Mouse (Mus musculus) lung, postnatal 0 days (tissue): ENCODE results near the gene Iqcg.

Experiments used
- CTCF ChIP-seq: IDR thresholded peaks from 2 replicates; pipeline ENCODE4 v1.5.1; 2016; ENCODE audit warnings: antibody characterized with exemption, mild to moderate bottlenecking
- EP300 ChIP-seq: IDR thresholded peaks from 2 replicates; pipeline ENCODE4 v1.6.1; 2016; ENCODE audit warnings: antibody characterized with exemption, mild to moderate bottlenecking, control low read depth

- TF ChIP-seq CTCF, result no peak
- no peak for TF ChIP-seq EP300
These were observed 74.6 kb downstream of the Iqcg start for GRCm38 (mm10) chr16:32981405-32981804.
